24 mouse cellular contexts compared by ENCODE assay signal in the genomic region with DNA sequence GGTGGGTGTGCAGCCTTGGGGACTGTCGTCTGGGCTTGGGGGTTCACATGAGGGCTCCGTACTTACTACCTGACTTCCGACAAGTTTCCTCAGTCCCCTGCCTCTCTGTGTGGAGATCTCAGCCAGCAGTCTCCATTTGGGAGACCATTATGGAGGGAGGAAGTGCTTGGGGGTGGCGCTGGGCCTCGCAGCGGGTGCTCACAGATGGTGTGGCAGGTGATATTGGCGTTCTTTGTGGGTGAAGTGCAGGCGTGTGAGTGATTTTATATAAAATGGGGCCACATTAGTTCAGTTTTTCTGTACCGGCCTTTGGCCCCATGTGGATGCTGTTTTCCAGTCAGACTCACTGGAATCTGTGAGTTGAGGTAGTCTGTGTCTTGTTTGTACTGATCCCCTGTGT. TPM values are rescaled to one million over a fixed set of nuclear protein-coding genes. Genes with fewer than 3 reads are reported as not detected.
A peak's percentile ranks its signal among the peaks of the same experiment; 100 is the strongest.
DNase-seq lines count a peak whose midpoint lies in the region; ATAC-seq lines count a peak whose summit lies in the region.
"Had no signal": no experiment of that assay in that cellular context is flagged by ENCODE, and none has a peak within 500 bp of the region (broad histone marks: within the 10 kb centered on the region; RNA-seq: fewer than 3 reads in every experiment).

No protein-coding gene starts in this region.

- no peaks in the 10 kb centered on the region for H3K36me3 ChIP-seq in heart, embryonic 15.5 days
- H3K36me3 ChIP-seq in heart, embryonic 11.5 days (ENCODE audit: control insufficient read depth, insufficient read depth, low read length): no peaks in the 10 kb centered on the region
- H3K36me3 ChIP-seq: hindbrain, embryonic 13.5 days; liver, embryonic 12.5 days; neural tube, embryonic 12.5 days had no signal

- H3K4me1 ChIP-seq in heart, embryonic 15.5 days (replicated peaks): peaks cover 32% of the 10 kb centered on the region
- H3K4me1 ChIP-seq in heart, embryonic 11.5 days (ENCODE audit: control insufficient read depth, insufficient read depth, low read length): peaks cover 12% of the 10 kb centered on the region
- H3K4me1 ChIP-seq: liver, embryonic 12.5 days; neural tube, embryonic 12.5 days had no signal

- no peak overlapping the region for H3K4me3 ChIP-seq in heart, embryonic 15.5 days
- no peak overlapping the region for H3K4me3 ChIP-seq in heart, embryonic 11.5 days (ENCODE audit: low read depth, low read length)
- H3K4me3 ChIP-seq: forebrain, embryonic 13.5 days; hindbrain, embryonic 13.5 days; liver, embryonic 12.5 days; myocyte; neural tube, embryonic 12.5 days had no signal

- ATAC-seq in heart, embryonic 15.5 days (replicated peaks; ENCODE audit: insufficient number of reproducible peaks, insufficient read depth, low FRiP score, low read depth): no peak
- ATAC-seq in heart, embryonic 11.5 days (replicated peaks; ENCODE audit: insufficient number of reproducible peaks, low FRiP score, low TSS enrichment): no peak
- ATAC-seq: forebrain, embryonic 13.5 days; intestine, embryonic 16.5 days; liver, embryonic 12.5 days; liver, postnatal 0 days had no signal

- H3K4me2 ChIP-seq in heart, embryonic 15.5 days: no peak overlapping the region
- H3K4me2 ChIP-seq in heart, embryonic 11.5 days: no peak overlapping the region
- H3K4me2 ChIP-seq: forebrain, embryonic 13.5 days; hindbrain, embryonic 13.5 days; liver, embryonic 12.5 days; midbrain, embryonic 11.5 days; neural tube, embryonic 12.5 days had no signal

- peak; percentile 69 for DNase-seq in cerebellum, adult 9-10 months
- no peak for DNase-seq in cerebellum, adult 8-10 months
- DNase-seq in brain, adult 2 months (ENCODE audit: low read depth, low spot score): peak; percentile 76
- DNase-seq in cerebellum, adult 9-11 months: peak; percentile 72
- no peak for DNase-seq in kidney, adult 8-10 months
- DNase-seq: adrenal gland, postnatal 25 days; B cell, adult 2 months; gastrocnemius, postnatal 10 days; kidney, postnatal 14 days; left cerebral cortex, postnatal 4 days; liver, postnatal 0 days; right cerebral cortex, adult 18-20 months; thymus, adult 18-20 months; thymus, postnatal 25 days had no signal

- WGBS in heart, embryonic 15.5 days: 72% methylated on average over 9 of the region's 9 CpGs
- WGBS in heart, embryonic 11.5 days (ENCODE audit: insufficient replicate concordance): 78% methylated on average over 9 of the region's 9 CpGs

- H3K27ac ChIP-seq in heart, embryonic 15.5 days: peak overlapping the region; percentile 87
- no peak overlapping the region for H3K27ac ChIP-seq in heart, embryonic 11.5 days (ENCODE audit: low read depth, low read length)
- H3K27ac ChIP-seq: forebrain, embryonic 13.5 days; hindbrain, embryonic 13.5 days; liver, embryonic 12.5 days; neural tube, embryonic 12.5 days; stomach, postnatal 0 days had no signal

- peaks cover 33% of the 10 kb centered on the region for H3K27me3 ChIP-seq in heart, embryonic 15.5 days
- H3K27me3 ChIP-seq in heart, embryonic 11.5 days (ENCODE audit: control insufficient read depth, insufficient read depth, low read length): peaks cover 25% of the 10 kb centered on the region
- H3K27me3 ChIP-seq: forebrain, embryonic 13.5 days; hindbrain, embryonic 13.5 days; neural tube, embryonic 12.5 days had no signal

- H3K9me3 ChIP-seq in heart, embryonic 15.5 days (replicated peaks): no peaks in the 10 kb centered on the region; the same call in 1 of the 2 replicates
- H3K9me3 ChIP-seq in heart, embryonic 11.5 days (replicated peaks; ENCODE audit: control insufficient read depth, low read length): no peaks in the 10 kb centered on the region
- H3K9me3 ChIP-seq: hindbrain, embryonic 13.5 days; neural tube, embryonic 12.5 days had no signal

- H3K9ac ChIP-seq in heart, embryonic 15.5 days: no peak overlapping the region
- H3K9ac ChIP-seq in heart, embryonic 11.5 days (ENCODE audit: low read depth, low read length): no peak overlapping the region
- H3K9ac ChIP-seq: forebrain, embryonic 13.5 days; hindbrain, embryonic 13.5 days; liver, embryonic 12.5 days; liver, postnatal 0 days; neural tube, embryonic 12.5 days had no signal

RNA-seq across cellular contexts. Expression of a gene that starts 12.6 kb away (rescaled TPM):
- 45.4 and 52.2 TPM in 2 replicates for polyA plus RNA-seq in heart, embryonic 15.5 days (2015; fragmentation: Nextera tagmentation; extraction: Ambion mirVana)
- 70.5 and 76.3 TPM in 2 replicates for polyA plus RNA-seq in heart, embryonic 11.5 days (2014; fragmentation: Nextera tagmentation; extraction: Ambion mirVana)

Comparison
In these comparisons a context has a peak if more than half of its experiments do, and no peak if none do; other contexts are left out.
1. DNase-seq: peak in cerebellum, adult 9-10 months (single experiment), brain, adult 2 months (single experiment) and cerebellum, adult 9-11 months (single experiment); none in cerebellum, adult 8-10 months (single experiment) and kidney, adult 8-10 months (0 of 2).